Mouse (Mus musculus) left cerebral cortex, adult 8-10 months (tissue): ENCODE results near the gene Epb41l1. TPM values are rescaled to one million over a fixed set of nuclear protein-coding genes. Genes with fewer than 3 reads are reported as not detected.
"Not testable (repeated sequence)": the region's sequence is repeated elsewhere in the genome, so short reads cannot be mapped to it uniquely, and the experiment has no call there.

Source experiments
- DNase-seq, 2 experiments: peaks; one replicate each; pipeline ENCODE4 v3.0.0; 2022; ENCODE audit warnings: low spot score in 2 of 2
- total RNA-seq, 4 experiments: library from RNA; stranded (reverse); gene quantifications; 2 replicates each; pipeline ENCODE4 v1.2.4; 2022

Epb41l1 gene
- total RNA-seq, 4 experiments from 2014 or later = 359 to 405 (median 385) TPM

DNA sequence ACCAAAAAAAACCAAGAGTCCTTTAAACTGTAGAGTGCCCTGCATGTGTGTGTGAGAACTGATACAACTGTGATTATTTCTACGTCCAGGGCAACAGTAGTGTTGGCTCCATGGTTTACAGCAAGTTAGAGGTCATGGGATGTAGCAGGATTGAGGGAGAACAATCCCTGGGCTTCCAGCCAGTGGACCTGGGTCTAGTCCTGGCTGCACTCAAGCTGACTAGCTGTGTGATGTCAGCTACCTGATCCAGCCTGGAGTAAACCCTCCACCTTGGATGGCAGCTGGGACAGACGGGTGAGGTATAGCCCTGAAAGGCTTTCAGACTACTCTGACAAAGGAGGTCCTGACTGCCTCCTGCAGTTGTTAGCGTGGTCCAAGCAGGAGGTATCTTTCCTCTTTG, 62.1 kb downstream of the Epb41l1 start:
- DNase-seq = no peak

DNA sequence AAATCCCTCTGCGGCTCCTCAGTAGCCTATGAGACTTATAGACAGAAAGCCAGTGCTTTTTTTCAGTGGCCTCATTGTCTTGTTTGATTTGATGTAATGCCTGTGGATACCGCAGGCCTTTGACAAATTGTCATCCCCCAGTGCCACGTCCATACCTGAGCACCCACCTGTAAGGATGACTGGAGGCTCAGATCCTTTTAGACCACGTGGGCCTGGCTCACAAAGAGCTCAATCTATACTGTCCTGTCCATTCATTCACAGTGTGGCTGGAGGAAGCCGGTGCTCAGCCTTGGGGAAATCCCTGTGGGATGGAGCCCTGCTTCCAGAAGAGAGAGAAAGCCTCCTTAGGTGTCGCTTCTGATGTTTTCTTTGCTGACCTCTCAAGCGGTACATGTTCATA, 62.5 kb downstream of the Epb41l1 start:
- DNase-seq = no peak

DNA sequence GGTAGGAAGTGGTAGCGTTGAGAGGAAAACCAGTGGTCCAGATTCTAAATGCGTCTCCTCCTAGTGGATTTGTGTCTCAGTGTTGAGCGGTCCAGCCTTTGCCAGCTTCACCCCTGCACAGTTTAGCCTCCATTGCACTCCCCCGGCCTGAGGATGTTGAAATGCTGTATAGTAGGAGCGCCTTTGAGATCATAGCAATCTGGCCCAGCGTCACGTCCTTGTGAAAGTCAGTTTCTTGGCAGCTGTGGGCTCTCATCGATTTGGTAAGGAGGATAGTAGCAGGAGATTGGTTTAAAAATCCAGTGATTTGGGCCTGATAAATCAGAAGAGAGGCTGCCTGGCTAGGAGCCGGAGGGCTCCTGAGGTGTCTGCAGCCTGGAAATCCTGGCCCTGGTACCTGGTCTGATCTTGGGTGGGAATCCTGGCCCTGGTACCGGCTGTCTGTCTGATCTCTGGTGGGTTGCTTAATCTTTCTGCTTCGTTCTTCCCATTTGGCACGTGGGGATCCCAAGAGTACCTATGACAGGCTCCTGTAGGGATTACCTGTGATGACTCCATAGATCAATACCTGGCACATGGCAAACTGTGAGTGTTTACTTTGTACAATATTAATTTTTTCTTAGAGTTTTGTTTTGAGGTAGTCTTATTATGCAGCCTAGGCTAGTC, 65.5 kb downstream of the Epb41l1 start:
- no peak for DNase-seq

GRCm38 (mm10) chr2:156487589-156488160, 67.0 kb downstream of the Epb41l1 start:
- DNase-seq = no peak

DNA sequence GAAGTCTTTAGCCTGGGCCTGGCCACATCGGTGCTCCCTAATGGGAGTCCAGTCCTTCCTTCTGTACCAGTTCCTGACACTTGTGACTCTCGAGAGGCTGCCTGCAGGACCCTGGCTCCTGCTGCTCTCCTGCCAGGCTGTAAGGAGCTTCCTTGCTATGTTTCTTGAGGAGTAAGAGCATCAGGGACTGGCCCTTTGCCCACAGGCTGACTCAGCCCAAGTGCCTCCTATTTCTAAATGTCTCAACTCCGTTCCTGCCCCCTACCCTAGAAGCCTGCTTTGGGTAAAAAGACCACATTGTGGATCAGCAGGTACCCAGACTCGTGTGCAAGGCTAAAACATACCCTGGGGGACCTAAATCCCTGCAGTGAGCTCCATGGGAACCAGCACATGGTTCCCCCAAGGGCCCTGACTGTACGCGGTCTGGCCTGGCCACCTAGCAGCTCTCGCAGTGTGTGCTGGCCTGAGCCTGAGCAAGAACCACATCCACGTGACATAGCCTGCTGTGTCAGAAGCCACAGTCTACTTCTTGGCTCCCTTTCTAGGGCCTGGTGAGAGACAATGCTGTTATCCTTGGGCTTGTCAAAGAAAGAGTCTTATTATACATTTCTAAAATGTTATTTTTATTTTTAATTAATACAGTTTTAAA, 67.6 kb downstream of the Epb41l1 start:
- DNase-seq = no peak

DNA sequence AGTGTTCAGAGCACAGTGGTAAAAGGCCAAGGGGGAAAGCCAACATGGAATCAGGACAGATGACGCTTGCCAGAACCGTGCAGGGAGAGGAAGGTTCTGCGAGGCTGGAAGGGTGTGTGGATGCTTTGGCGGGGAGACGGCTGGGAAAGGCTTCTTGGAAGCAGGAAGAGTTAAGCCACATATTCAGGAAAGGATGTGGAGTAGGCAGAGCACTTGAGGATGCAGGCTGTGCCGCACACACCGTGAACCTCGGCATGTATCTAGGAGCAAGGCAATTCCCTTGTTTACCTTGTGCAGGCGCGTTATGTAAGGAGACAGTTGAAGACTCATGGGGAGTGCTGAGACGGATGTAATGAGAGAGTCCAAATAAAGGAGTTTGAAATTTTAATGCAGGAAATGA, 69.5 kb downstream of the Epb41l1 start:
- DNase-seq = no peak

DNA sequence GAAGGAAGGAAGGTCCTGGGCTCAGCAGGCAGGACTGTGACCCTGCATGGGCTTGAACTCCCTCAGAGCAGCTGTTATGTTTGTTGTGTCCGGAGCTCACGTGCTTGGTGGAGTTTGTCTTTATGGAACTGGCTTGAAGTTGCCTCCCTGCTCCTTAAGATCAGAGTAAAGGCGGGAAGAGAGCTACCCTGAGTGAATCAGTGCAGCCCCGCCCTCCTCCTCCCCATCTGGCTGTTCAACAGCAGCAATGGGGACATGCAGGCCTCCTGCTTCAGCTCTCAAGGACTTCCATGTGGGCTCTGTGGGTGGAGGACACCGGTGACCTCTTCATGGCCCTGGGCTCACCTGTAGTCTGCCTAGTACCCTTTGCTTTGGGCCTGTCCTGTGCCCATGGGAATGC, 71.1 kb downstream of the Epb41l1 start:
- no peak for DNase-seq

GRCm38 (mm10) chr2:156493766-156494165, 73.1 kb downstream of the Epb41l1 start:
- DNase-seq = no peak

DNA sequence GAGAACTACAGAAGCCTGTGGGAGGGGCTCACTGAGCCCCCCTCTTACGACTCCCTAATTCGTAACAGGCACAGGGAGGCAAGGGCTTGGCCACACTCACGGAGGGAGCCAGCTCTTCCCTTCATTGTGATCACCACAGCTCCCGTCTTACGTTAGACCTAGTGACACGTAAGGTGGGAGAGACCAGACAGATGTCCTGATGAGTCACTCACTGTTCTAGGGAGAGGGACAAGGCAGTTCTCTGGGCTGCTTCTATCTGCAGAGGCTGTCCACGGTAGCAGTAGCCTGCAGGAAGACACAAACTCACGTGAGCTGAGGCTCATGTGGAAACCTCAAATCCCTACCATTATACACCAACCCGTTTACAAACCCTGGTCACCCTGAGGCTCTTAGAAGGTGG, 73.8 kb downstream of the Epb41l1 start:
- DNase-seq = peak in 1 of 2 experiments; percentile 53

GRCm38 (mm10) chr2:156494875-156495274, 74.2 kb downstream of the Epb41l1 start:
- DNase-seq = no peak

DNA sequence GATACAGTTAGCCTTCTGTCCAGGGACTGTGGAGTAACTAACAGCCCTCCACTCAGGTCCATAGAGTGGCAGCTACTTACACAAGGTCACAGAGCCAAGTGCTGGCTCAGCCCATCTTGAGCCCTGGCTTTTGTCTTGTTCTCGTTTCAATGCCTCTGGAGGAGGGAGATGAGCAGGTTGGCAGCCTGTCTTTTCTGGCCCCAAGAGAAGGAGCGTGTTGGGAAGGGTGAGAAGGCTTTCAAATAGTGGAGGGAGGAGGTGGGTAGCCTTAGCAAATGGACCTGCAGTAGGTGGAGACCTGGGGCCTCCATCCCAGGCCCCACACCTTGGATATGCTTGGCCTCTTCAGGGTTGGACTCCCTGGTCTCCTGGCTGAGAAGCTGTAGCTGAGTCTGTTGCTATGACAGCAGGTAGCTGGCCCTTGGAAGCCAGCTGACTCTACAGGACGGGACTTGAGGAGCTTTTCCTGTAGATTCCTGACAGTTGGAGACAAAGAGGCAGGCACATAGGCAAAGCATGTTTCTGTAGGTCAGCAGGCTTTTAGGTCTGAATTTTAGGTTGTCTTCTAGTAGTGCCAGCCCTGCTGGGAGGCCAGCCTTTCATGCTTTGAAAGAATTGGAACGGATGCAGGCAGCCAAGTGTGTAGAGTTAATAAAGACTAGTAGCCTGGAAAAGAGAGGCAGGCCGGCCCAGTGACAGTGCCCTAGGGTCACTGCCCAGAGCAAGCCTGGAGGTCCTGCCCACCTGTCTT, 76.3 kb downstream of the Epb41l1 start:
- no peak for DNase-seq

- DNase-seq = no peak
Observed at GRCm38 (mm10) chr2:156497915-156498314, 77.2 kb downstream of the Epb41l1 start.

- no peak for DNase-seq
Observed at GRCm38 (mm10) chr2:156501025-156501424, 80.3 kb downstream of the Epb41l1 start.

DNA sequence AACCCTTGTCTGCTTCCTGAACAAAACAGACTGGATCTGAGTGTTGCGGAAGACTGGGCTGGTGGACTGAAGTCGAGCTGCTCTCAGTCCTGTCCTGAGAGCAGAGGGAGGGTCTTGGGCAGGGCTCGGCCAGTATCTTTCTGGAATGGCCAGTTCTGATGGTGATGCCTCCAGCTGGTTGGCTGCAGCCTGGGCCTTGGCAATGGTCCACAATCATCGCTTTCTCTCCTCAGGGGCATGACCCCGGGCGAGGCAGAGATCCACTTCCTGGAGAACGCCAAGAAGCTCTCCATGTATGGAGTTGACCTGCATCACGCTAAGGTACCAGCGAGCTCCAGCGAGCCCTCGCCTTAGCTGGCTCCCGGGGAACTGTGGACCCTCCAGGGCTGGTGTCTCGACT, 84.8 kb downstream of the Epb41l1 start:
- no peak for DNase-seq

DNA sequence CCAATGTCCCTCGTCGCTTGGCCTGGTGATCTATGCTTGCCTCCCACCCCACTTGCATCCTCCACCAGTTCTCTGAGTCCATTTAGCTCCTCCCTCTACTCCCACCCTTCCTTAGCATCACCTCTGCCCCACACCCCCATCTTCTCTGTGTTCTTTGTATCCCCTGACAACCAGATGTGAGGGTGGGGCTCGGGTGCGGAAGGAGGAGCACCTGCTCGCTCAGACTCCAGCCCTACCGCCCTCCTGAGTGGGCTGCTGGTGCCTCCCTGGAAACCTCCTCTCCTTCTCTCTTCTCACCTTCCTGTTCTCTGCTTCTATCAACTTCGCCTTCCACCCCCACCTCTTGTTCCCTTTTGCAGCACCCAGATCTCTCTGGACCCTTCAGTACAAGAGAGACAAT, 91.3 kb downstream of the Epb41l1 start:
- DNase-seq = no peak

GRCm38 (mm10) chr2:156512561-156512960, 91.9 kb downstream of the Epb41l1 start:
- no peak for DNase-seq

DNA sequence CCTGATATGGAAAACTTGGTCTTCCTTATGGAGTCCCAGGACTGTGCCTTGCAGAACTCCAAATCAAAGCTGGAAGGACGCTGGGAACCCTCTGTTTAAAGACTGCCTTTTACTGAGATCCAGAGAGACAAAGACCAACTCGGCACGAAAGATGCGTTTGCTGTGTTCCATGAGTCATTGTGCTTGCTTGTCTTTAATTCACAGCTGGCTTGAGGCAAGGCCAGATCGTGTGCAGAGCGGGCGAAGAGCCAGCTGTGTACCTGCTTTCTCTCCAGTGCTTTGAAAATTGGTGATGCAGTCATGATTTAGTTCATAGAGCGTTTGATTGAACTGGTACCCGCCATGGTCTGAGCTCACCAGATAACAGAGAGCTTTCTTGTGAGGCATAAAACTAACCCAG, 94.4 kb downstream of the Epb41l1 start:
- no peak for DNase-seq

DNA sequence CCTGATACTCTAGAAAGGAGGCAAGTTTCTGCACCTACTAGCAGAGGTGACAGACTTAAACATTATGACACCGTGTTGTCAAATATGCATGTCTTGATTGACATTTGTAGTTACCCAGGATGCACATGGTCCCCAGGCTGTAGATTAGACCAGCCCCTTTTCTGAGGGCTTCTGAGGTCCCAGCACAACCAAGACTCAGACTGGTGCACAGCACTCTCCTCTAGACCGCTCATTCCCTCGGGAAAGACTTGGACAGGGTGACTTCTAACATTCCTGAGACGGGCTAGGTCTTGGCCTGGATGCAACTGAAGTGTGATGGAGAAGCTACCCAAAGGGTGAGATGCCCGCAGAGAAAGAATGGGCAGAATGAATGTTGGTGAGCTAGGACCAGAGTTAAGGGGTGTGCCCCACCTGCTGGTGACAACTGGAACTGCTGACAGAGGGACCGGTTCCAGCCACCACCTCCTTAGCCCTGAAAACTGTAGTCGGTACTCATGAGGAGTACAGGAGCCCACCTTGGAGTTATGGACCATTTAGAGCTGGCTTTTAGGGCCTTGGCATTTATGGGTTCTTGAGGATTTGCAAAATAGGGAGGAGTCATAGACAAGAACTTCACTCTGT, 95.0 kb downstream of the Epb41l1 start:
- peak; percentile 52 to 89 for DNase-seq

GRCm38 (mm10) chr2:156516678-156517077, 96.0 kb downstream of the Epb41l1 start:
- not testable (repeated sequence) for DNase-seq

- peak in 1 of 2 experiments; percentile 59 for DNase-seq
Observed at GRCm38 (mm10) chr2:156518306-156518705, 97.6 kb downstream of the Epb41l1 start.

- DNase-seq = no peak
Observed at GRCm38 (mm10) chr2:156519584-156519983, 98.9 kb downstream of the Epb41l1 start.

- no peak for DNase-seq
Observed at GRCm38 (mm10) chr2:156522994-156523393, 102.3 kb downstream of the Epb41l1 start.
